Mouse (Mus musculus) testis, adult 2 months (tissue): Measurements from ENCODE around the gene Fam57a.

ENCODE experiments used
- CTCF ChIP-seq: fragments of 200-500 bp; IDR thresholded peaks from 2 replicates; pipeline ENCODE4 v1.5.1; 2012; ENCODE audit warnings: low read depth, mild to moderate bottlenecking, inconsistent platforms, low read length, moderate library complexity; ENCODE audit not compliant: control insufficient read depth, insufficient read depth, insufficient replicate concordance
- POLR2A ChIP-seq: fragments of 200-500 bp; IDR thresholded peaks from 2 replicates; pipeline ENCODE4 v1.6.1; 2012; ENCODE audit warnings: low read depth, mild to moderate bottlenecking, inconsistent platforms, low read length, moderate library complexity; ENCODE audit not compliant: control insufficient read depth

DNA sequence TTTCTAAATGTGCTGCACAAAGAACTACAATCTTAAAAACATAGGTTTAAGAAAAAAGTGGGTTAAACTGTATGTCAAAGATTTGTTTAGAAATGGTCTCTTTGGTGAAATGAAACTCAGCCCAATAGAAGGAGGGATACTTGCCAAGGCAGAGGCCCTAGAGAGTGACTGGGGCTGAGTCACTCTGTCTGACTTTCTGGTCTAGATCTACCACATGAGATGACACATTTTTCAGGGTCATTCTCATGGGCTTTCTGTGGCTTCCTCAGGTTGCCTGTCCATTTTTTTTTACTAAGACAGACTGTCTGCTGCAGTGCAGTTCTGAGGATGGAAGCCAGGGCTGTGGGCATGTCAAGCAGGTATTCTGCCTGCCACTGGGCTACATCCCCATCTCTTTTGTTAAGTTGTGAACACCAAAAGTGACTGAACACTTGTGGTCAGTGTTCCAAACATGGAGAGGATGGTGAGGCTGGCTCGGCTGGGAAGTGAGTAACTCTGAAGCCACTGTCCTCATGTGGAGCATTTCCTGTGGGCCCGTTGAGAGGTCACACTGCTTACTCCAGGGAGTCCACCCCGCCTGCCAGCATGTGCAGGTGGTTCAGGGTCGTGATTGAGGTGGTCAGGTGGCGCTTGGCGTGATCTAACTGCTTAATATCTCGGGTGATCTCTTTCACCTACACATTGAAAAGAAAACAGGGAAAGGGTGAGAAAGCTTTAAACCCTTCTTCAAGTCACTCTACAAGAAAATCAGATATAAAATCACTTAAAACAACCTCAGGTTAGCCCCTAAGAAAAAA is 43.6 kb upstream of the Fam57a start:
- TF ChIP-seq POLR2A, result no peak
- no peak for TF ChIP-seq CTCF
